Mouse (Mus musculus): ENCODE data around the gene Nlrp4b. TPM values are rescaled to one million over a fixed set of nuclear protein-coding genes. Genes with fewer than 3 reads are reported as not detected.

Nlrp4b gene
- not detected in 2 replicates for polyA plus RNA-seq (2012; rRNA removed)

GRCm38 (mm10) chr7:10687489-10687888 is at the start of gene Nlrp4b:
Gene Nlrp4b (plus strand): TSS chr7:10687789.

GRCm38 (mm10) chr7:10754264-10754663 is 66.7 kb downstream of the Nlrp4b start, which contains the start of gene Vmn1r71:
Gene Vmn1r71 (minus strand): TSS chr7:10754364.

Other genes with a start within 250 kb of the Nlrp4b start
- gene Vmn1r67, start 244.5 kb upstream of the Nlrp4b start, polyA plus RNA-seq (2012; rRNA removed): not detected in 2 replicates
- gene Zik1, start 192.4 kb upstream of the Nlrp4b start, polyA plus RNA-seq (2012; rRNA removed): 22.6 and 28.2 TPM in 2 replicates
- not detected in 2 replicates for gene Vmn1r68, start 129.3 kb upstream of the Nlrp4b start, polyA plus RNA-seq (2012; rRNA removed)
- not detected in 2 replicates for gene Vmn1r69, start 74.1 kb upstream of the Nlrp4b start, polyA plus RNA-seq (2012; rRNA removed)
- gene Vmn1r70, start 56.3 kb upstream of the Nlrp4b start, polyA plus RNA-seq (2012; rRNA removed): not detected in 2 replicates
- gene Vmn1r71, start 66.6 kb downstream of the Nlrp4b start, polyA plus RNA-seq (2012; rRNA removed): not detected in 2 replicates
- gene Zscan4b, start 217.3 kb downstream of the Nlrp4b start, polyA plus RNA-seq (2012; rRNA removed): not detected in 2 replicates

All from central nervous system, embryonic 14 days (tissue).